ENCODE assay signal across 8 mouse cellular contexts in genomic region chr9:66974721-66975225, GRCm38 (mm10). TPM values are rescaled to one million over a fixed set of nuclear protein-coding genes. Genes with fewer than 3 reads are reported as not detected.
A peak's percentile ranks its signal among the peaks of the same experiment; 100 is the strongest.
DNase-seq lines count a peak whose midpoint lies in the region; ATAC-seq and TF ChIP-seq lines count a peak whose summit lies in the region.

No protein-coding gene starts in this region.

- H3K4me3 ChIP-seq in intestine, embryonic 14.5 days (ENCODE audit: low read depth, low read length) = peak overlapping the region; percentile 78
- peak overlapping the region; percentile 78 for H3K4me3 ChIP-seq in limb, embryonic 10.5 days
- H3K4me3 ChIP-seq in midbrain, embryonic 12.5 days = peak overlapping the region; percentile 93
- H3K4me3 ChIP-seq in small intestine, adult 2 months (ENCODE audit: low read depth, low read length) = peak overlapping the region; percentile 95

- peaks cover 13% of the 10 kb centered on the region for H3K36me3 ChIP-seq in intestine, embryonic 14.5 days (ENCODE audit: control insufficient read depth, insufficient read depth, low read length)
- peaks cover 15% of the 10 kb centered on the region for H3K36me3 ChIP-seq in limb, embryonic 10.5 days
- peaks cover 8% of the 10 kb centered on the region for H3K36me3 ChIP-seq in midbrain, embryonic 12.5 days
- H3K36me3 ChIP-seq in small intestine, adult 2 months (ENCODE audit: control insufficient read depth, insufficient read depth, low read length) = peaks cover 3% of the 10 kb centered on the region

- H3K4me1 ChIP-seq in intestine, embryonic 14.5 days (replicated peaks; ENCODE audit: control insufficient read depth, insufficient read depth, low read length) = 0 out of 2 replicates have a peak, but pooled peaks cover 6% of the 10 kb centered on the region
- H3K4me1 ChIP-seq in limb, embryonic 10.5 days = 0 out of 2 replicates have a peak, but pooled peaks cover 11% of the 10 kb centered on the region
- peaks cover 4% of the 10 kb centered on the region for H3K4me1 ChIP-seq in midbrain, embryonic 12.5 days
- peaks cover 5% of the 10 kb centered on the region; the same call in 1 of the 2 replicates for H3K4me1 ChIP-seq in small intestine, adult 2 months (ENCODE audit: control insufficient read depth, insufficient read depth, insufficient read length, low read length)

- under 1% methylated on average over 41 of the region's 41 CpGs for WGBS in intestine, embryonic 14.5 days
- under 1% methylated on average over 41 of the region's 41 CpGs for WGBS in limb, embryonic 10.5 days
- WGBS in midbrain, embryonic 12.5 days = under 1% methylated on average over 31 of the region's 41 CpGs
- under 1% methylated on average over 41 of the region's 41 CpGs for WGBS in small intestine, adult 2 months

- H3K9me3 ChIP-seq in intestine, embryonic 14.5 days (ENCODE audit: control insufficient read depth, low read length) = no peaks in the 10 kb centered on the region
- no peaks in the 10 kb centered on the region for H3K9me3 ChIP-seq in limb, embryonic 10.5 days (replicated peaks)
- H3K9me3 ChIP-seq in midbrain, embryonic 12.5 days = no peaks in the 10 kb centered on the region

- no peak for TF ChIP-seq POLR2A in small intestine, adult 2 months (IDR thresholded peaks at IDR 0.05; ENCODE audit: low read depth, low read length)

- H3K9ac ChIP-seq in intestine, embryonic 14.5 days (ENCODE audit: low read length) = peak overlapping the region; percentile 64
- H3K9ac ChIP-seq in midbrain, embryonic 12.5 days (replicated peaks) = peak overlapping the region; percentile 83

- no peak for TF ChIP-seq CTCF in small intestine, adult 2 months (IDR thresholded peaks at IDR 0.05; ENCODE audit: extremely low read depth, insufficient read length, insufficient replicate concordance, low read depth, low read length)

- H3K27ac ChIP-seq in intestine, embryonic 14.5 days (ENCODE audit: low read depth) = peak overlapping the region; percentile 74
- H3K27ac ChIP-seq in limb, embryonic 10.5 days = peak overlapping the region; percentile 85
- H3K27ac ChIP-seq in midbrain, embryonic 12.5 days (replicated peaks) = peak overlapping the region; percentile 93
- H3K27ac ChIP-seq in small intestine, adult 2 months (ENCODE audit: insufficient read depth, low read depth, low read length) = peak overlapping the region; percentile 81

- no peaks in the 10 kb centered on the region for H3K27me3 ChIP-seq in intestine, embryonic 14.5 days (replicated peaks; ENCODE audit: control insufficient read depth, insufficient read depth, low read length)
- H3K27me3 ChIP-seq in limb, embryonic 10.5 days (ENCODE audit: low read depth, poor library complexity, severe bottlenecking) = no peaks in the 10 kb centered on the region
- H3K27me3 ChIP-seq in midbrain, embryonic 12.5 days = peaks cover 4% of the 10 kb centered on the region; the same call in 1 of the 2 replicates
- H3K27me3 ChIP-seq in small intestine, adult 2 months (ENCODE audit: control insufficient read depth, insufficient read depth, low read length) = no peaks in the 10 kb centered on the region

- peak; percentile 75 for DNase-seq in 3T3-L1 (ENCODE audit: low read depth, low spot score)
- DNase-seq in adrenal gland, adult 2 months = peak; percentile 83
- peak; percentile 91 for DNase-seq in embryo, embryonic 11 days
- peak; percentile 79 for DNase-seq in gastrocnemius, postnatal 25 days
- DNase-seq in intestine, embryonic 14.5 days (ENCODE audit: low spot score) = peak; percentile 86
- peak; percentile 87 for DNase-seq in limb, embryonic 10.5 days (ENCODE audit: low spot score)

- peak overlapping the region; percentile 59 for H3K4me2 ChIP-seq in intestine, embryonic 14.5 days (ENCODE audit: low read length)
- H3K4me2 ChIP-seq in midbrain, embryonic 12.5 days (replicated peaks) = peak overlapping the region; percentile 78

- peak; percentile 91 for ATAC-seq in intestine, embryonic 14.5 days (replicated peaks; ENCODE audit: low FRiP score, low TSS enrichment, low read depth)
- peak; percentile 85 for ATAC-seq in midbrain, embryonic 12.5 days (ENCODE audit: low FRiP score, low read depth)

RNA-seq across cellular contexts. Expression of gene Lactb, which starts 0.5 kb away (rescaled TPM):
- 10 to 100 TPM; 15.7 to 19.1 TPM for total RNA-seq in adrenal gland, adult 2 months (2021)
- 23.6 and 32.2 TPM in 2 replicates for polyA plus RNA-seq in adrenal gland, adult 2 months (2012; rRNA removed)
- 10 to 100 TPM; 17.8 to 19.5 TPM for total RNA-seq in gastrocnemius, postnatal 25 days (2021)
- 8.9 and 9.3 TPM in 2 replicates for polyA plus RNA-seq in intestine, embryonic 14.5 days (2014; fragmentation: Nextera tagmentation; extraction: Ambion mirVana)
- 8.7 and 9.3 TPM in 2 replicates for polyA plus RNA-seq in limb, embryonic 10.5 days (2016; fragmentation: Nextera tagmentation; extraction: Ambion mirVana)
- 9.7 and 12.0 TPM in 2 replicates for polyA plus RNA-seq in midbrain, embryonic 12.5 days (2016; fragmentation: Nextera tagmentation; extraction: Ambion mirVana)
- polyA plus RNA-seq in small intestine, adult 2 months (2012; rRNA removed) = 16.3 and 26.8 TPM in 2 replicates

RNA-seq across cellular contexts. Expression of gene Rps27l, which starts 28.9 kb away (rescaled TPM):
- total RNA-seq in adrenal gland, adult 2 months (2021) = 100 to 1,000 TPM; 252 to 306 TPM
- 3.9 and 6.2 TPM in 2 replicates for polyA plus RNA-seq in adrenal gland, adult 2 months (2012; rRNA removed)
- total RNA-seq in gastrocnemius, postnatal 25 days (2021) = 100 to 1,000 TPM; 198 to 200 TPM
- 723 and 793 TPM in 2 replicates for polyA plus RNA-seq in intestine, embryonic 14.5 days (2014; fragmentation: Nextera tagmentation; extraction: Ambion mirVana)
- 775 and 943 TPM in 2 replicates for polyA plus RNA-seq in limb, embryonic 10.5 days (2016; fragmentation: Nextera tagmentation; extraction: Ambion mirVana)
- 493 and 550 TPM in 2 replicates for polyA plus RNA-seq in midbrain, embryonic 12.5 days (2016; fragmentation: Nextera tagmentation; extraction: Ambion mirVana)
- polyA plus RNA-seq in small intestine, adult 2 months (2012; rRNA removed) = 9.6 and 10.2 TPM in 2 replicates

RNA-seq across cellular contexts. Expression of gene Rab8b, which starts 55.3 kb away (rescaled TPM):
- total RNA-seq in adrenal gland, adult 2 months (2021) = 10 to 100 TPM; 14.6 to 19.4 TPM
- 3.2 and 3.9 TPM in 2 replicates for polyA plus RNA-seq in adrenal gland, adult 2 months (2012; rRNA removed)
- 1 to 10 TPM; 5.0 to 6.1 TPM for total RNA-seq in gastrocnemius, postnatal 25 days (2021)
- 26.1 and 30.2 TPM in 2 replicates for polyA plus RNA-seq in intestine, embryonic 14.5 days (2014; fragmentation: Nextera tagmentation; extraction: Ambion mirVana)
- polyA plus RNA-seq in limb, embryonic 10.5 days (2016; fragmentation: Nextera tagmentation; extraction: Ambion mirVana) = 14.3 and 14.9 TPM in 2 replicates
- 34.8 and 37.2 TPM in 2 replicates for polyA plus RNA-seq in midbrain, embryonic 12.5 days (2016; fragmentation: Nextera tagmentation; extraction: Ambion mirVana)
- polyA plus RNA-seq in small intestine, adult 2 months (2012; rRNA removed) = 2.7 and 3.0 TPM in 2 replicates

Comparison
In these comparisons a context has a peak if more than half of its experiments do, and no peak if none do; other contexts are left out.
1. Peak in every context shown above with its lines: DNase-seq, ATAC-seq, H3K4me3 ChIP-seq and H3K27ac ChIP-seq.
2. RNA of gene Rps27l, which starts 28.9 kb away (polyA plus RNA-seq): 723 to 793 TPM in intestine, embryonic 14.5 days, 775 to 943 TPM in limb, embryonic 10.5 days and 493 to 550 TPM in midbrain, embryonic 12.5 days; 9.6 to 10.2 TPM in small intestine, adult 2 months and 3.9 to 6.2 TPM in adrenal gland, adult 2 months; every median in the first group is over 10 times any median in the second.